ENCODE assay signal across 8 mouse cellular contexts in genomic region chr7:96756104-96756742, GRCm38 (mm10).
DNase-seq lines count a peak whose midpoint lies in the region; ATAC-seq lines count a peak whose summit lies in the region.

No protein-coding gene starts in this region.

- H3K4me3 ChIP-seq in forebrain, embryonic 10.5 days = no peak overlapping the region
- H3K4me3 ChIP-seq in intestine, embryonic 16.5 days (ENCODE audit: low read length) = no peak overlapping the region

- peaks cover 10% of the 10 kb centered on the region for H3K27me3 ChIP-seq in forebrain, embryonic 10.5 days (ENCODE audit: poor library complexity, severe bottlenecking)
- H3K27me3 ChIP-seq in intestine, embryonic 16.5 days (replicated peaks; ENCODE audit: control insufficient read depth, insufficient read depth, low read length) = no peaks in the 10 kb centered on the region

- H3K36me3 ChIP-seq in forebrain, embryonic 10.5 days (replicated peaks) = peaks cover 17% of the 10 kb centered on the region
- no peaks in the 10 kb centered on the region for H3K36me3 ChIP-seq in intestine, embryonic 16.5 days (ENCODE audit: control insufficient read depth, insufficient read depth, low read length)

- DNase-seq in heart, adult 11 months = peak; percentile 92
- no peak for DNase-seq in heart, adult 8-10 months (ENCODE audit: low spot score)
- peak; percentile 7 for DNase-seq in adipocyte (ENCODE audit: low spot score)
- no peak for DNase-seq in forebrain, embryonic 10.5 days (ENCODE audit: extremely low spot score, low spot score)
- no peak for DNase-seq in testis, postnatal 14 days (ENCODE audit: low spot score)
- no peak for DNase-seq in embryo, embryonic 9.5 days (ENCODE audit: extremely low spot score)
- no peak for DNase-seq in spleen, postnatal 4 days (ENCODE audit: low spot score in 2 of 2)

- no peak for ATAC-seq in intestine, embryonic 16.5 days

- no peak overlapping the region for H3K9ac ChIP-seq in intestine, embryonic 16.5 days (ENCODE audit: low read depth, low read length)

- H3K4me1 ChIP-seq in forebrain, embryonic 10.5 days = peaks cover 57% of the 10 kb centered on the region
- peaks cover 11% of the 10 kb centered on the region for H3K4me1 ChIP-seq in intestine, embryonic 16.5 days (ENCODE audit: control insufficient read depth, insufficient read depth, low read length)

- no peak overlapping the region for H3K4me2 ChIP-seq in intestine, embryonic 16.5 days (ENCODE audit: low read depth, low read length)

- no peaks in the 10 kb centered on the region for H3K9me3 ChIP-seq in forebrain, embryonic 10.5 days
- no peaks in the 10 kb centered on the region for H3K9me3 ChIP-seq in intestine, embryonic 16.5 days (ENCODE audit: control insufficient read depth, low read length)

- WGBS in forebrain, embryonic 10.5 days = 62% methylated on average over 10 of the region's 10 CpGs
- WGBS in intestine, embryonic 16.5 days = 54% methylated on average over 10 of the region's 10 CpGs

- peak overlapping the region; percentile 45 for H3K27ac ChIP-seq in forebrain, embryonic 10.5 days
- peak overlapping the region; percentile 69 for H3K27ac ChIP-seq in intestine, embryonic 16.5 days (ENCODE audit: low read length)

Comparison
In these comparisons a context has a peak if more than half of its experiments do, and no peak if none do; other contexts are left out.
1. DNase-seq: peak in heart, adult 11 months (single experiment) and adipocyte (single experiment); none in heart, adult 8-10 months (single experiment), forebrain, embryonic 10.5 days (single experiment), testis, postnatal 14 days (single experiment), embryo, embryonic 9.5 days (single experiment) and spleen, postnatal 4 days (0 of 2).